Mouse (Mus musculus) heart, adult 2 months (tissue): ENCODE data around the gene Fpr2. TPM values are rescaled to one million over a fixed set of nuclear protein-coding genes. Genes with fewer than 3 reads are reported as not detected.
"Not testable (repeated sequence)": the region's sequence is repeated elsewhere in the genome, so short reads cannot be mapped to it uniquely, and the experiment has no call there.

Experiments used
- DNase-seq, 2 experiments: peaks; one replicate each; pipeline ENCODE4 v3.0.0; 2021
- H3K27ac ChIP-seq: fragments of 200-600 bp; 2 replicates; pipeline ENCODE4 v1.8.1; 2022
- H3K27me3 ChIP-seq: fragments of 200-500 bp; 2 replicates; pipeline ENCODE4 v1.6.1; 2012; ENCODE audit warnings: mild to moderate bottlenecking, low read length, inconsistent platforms, mixed read lengths; ENCODE audit not compliant: control insufficient read depth, insufficient read depth
- H3K36me3 ChIP-seq: fragments of 200-500 bp; 2 replicates; pipeline ENCODE4 v1.6.1; 2012; ENCODE audit warnings: low read length, inconsistent platforms; ENCODE audit not compliant: control insufficient read depth, insufficient read depth
- H3K4me1 ChIP-seq: fragments of 200-500 bp; 2 replicates; pipeline ENCODE4 v1.6.1; 2011; ENCODE audit warnings: low read length; ENCODE audit not compliant: control insufficient read depth, insufficient read depth
- H3K4me3 ChIP-seq: fragments of 200-600 bp; 2 replicates; pipeline ENCODE4 v1.8.1; 2022
- H3K79me2 ChIP-seq: fragments of 200-500 bp; replicated peaks from 2 replicates; pipeline ENCODE4 v1.6.1; 2012; ENCODE audit warnings: mild to moderate bottlenecking, inconsistent platforms, low read length, moderate library complexity, mixed read lengths; ENCODE audit not compliant: control insufficient read depth, insufficient read depth
- H3K9ac ChIP-seq: fragments of 200-500 bp; 2 replicates; pipeline ENCODE4 v1.6.1; 2012; ENCODE audit warnings: low read depth, mild to moderate bottlenecking, control low read depth, inconsistent platforms, low read length, mixed read lengths
- CTCF ChIP-seq: fragments of 200-600 bp; IDR thresholded peaks from 2 replicates; pipeline ENCODE4 v1.8.1; 2022; ENCODE audit warnings: antibody characterized with exemption, mild to moderate bottlenecking, moderate library complexity
- EP300 ChIP-seq: fragments of 200-500 bp; IDR thresholded peaks from 2 replicates; pipeline ENCODE4 v1.6.1; 2011; ENCODE audit warnings: low read depth, low read length, control low read depth; ENCODE audit not compliant: insufficient read depth
- POLR2A ChIP-seq: fragments of 200-500 bp; IDR thresholded peaks from 2 replicates; pipeline ENCODE4 v1.6.1; 2011; ENCODE audit warnings: mild to moderate bottlenecking, low read depth, low read length, control low read depth; ENCODE audit not compliant: insufficient read depth
- WGBS: fragments of 180-500 bp; shearing (Covaris S2); methylation state at CpG from one replicate; pipeline ENCODE4 v1.1.7; 2018; 5-methylcytosine and 5-hydroxymethylcytosine counted together
- intact Hi-C: fragments of 180-260 bp; cut with DNase I; formaldehyde crosslinking; loops from one replicate; pipeline ENCODE4 v1.15.1; 2025
- long read RNA-seq: library from polyadenylated mRNA; stranded (forward); transcript quantifications from one replicate; pipeline ENCODE4 v2.0.0, GENCODE M21; 2021
- polyA plus RNA-seq: library from polyadenylated mRNA; depleted of rRNA; stranded (reverse); fragments of >200 nt; gene quantifications from 2 replicates; pipeline ENCODE4 v1.2.3, GENCODE M21; 2012; rRNA removed
- total RNA-seq, 2 experiments: library from RNA; stranded (reverse); gene quantifications; 2 replicates each; pipeline ENCODE4 v1.2.3; 2021

The Fpr2 gene
- total RNA-seq = under 1 TPM in 1 of 2 experiments, not detected in 1; 0.39 TPM
- polyA plus RNA-seq = 0.29 and 0.49 TPM in 2 replicates
- long read RNA-seq = 0 reads

- Histone ChIP-seq H3K27ac (no peak within 1 kb of the TSS), H3K27me3 (no peaks in the 10 kb centered on the region), H3K79me2 (no peaks in the 10 kb centered on the region), H3K4me1 (no peaks in the 10 kb centered on the region), H3K4me3 (no peak within 1 kb of the TSS), H3K36me3 (no peaks in the 10 kb centered on the region), H3K9ac (no peak within 1 kb of the TSS)
- TF ChIP-seq CTCF (no peak), EP300 (no peak), POLR2A (no peak)
- intact Hi-C loops = no loop called here
- DNase-seq = no peak
- WGBS = 24% methylated on average over 1 of the region's 1 CpGs
These were observed at the start of gene Fpr2, which contains the start of gene Fpr3 for GRCm38 (mm10) chr17:17887774-17888248. Fpr2 (plus strand) TSS chr17:17887824. Fpr3 (plus strand) TSS chr17:17887852.

GRCm38 (mm10) chr17:17837919-17838701 is 49.5 kb upstream of the Fpr2 start:
- Histone ChIP-seq H3K9ac (peak overlapping the region; percentile 64), H3K4me3 (peak overlapping the region; percentile 52), H3K27ac (peak overlapping the region; percentile 90), H3K79me2 (no peaks in the 10 kb centered on the region), H3K36me3 (no peaks in the 10 kb centered on the region; the same call in 1 of the 2 replicates), H3K27me3 (no peaks in the 10 kb centered on the region), H3K4me1 (no peaks in the 10 kb centered on the region; the same call in 1 of the 2 replicates)
- under 1% methylated on average over 43 of the region's 43 CpGs for WGBS
- TF ChIP-seq EP300 (peak; percentile 95; the same call in 1 of the 2 replicates), POLR2A (peak; percentile 85), CTCF (peak; percentile 93)
- intact Hi-C loops = loop anchor here (1.0 to 5.0 kb wide), 4 partner anchors 9 to 216 kb away; no protein-coding TSS in a partner anchor
- peak; percentile 96 to 99 for DNase-seq

GRCm38 (mm10) chr17:17839276-17839675 is 48.3 kb upstream of the Fpr2 start:
- no peak for TF ChIP-seq POLR2A
- TF ChIP-seq CTCF = no peak
- no peak for TF ChIP-seq EP300
- no peaks in the 10 kb centered on the region; the same call in 1 of the 2 replicates for H3K36me3 ChIP-seq
- 97% methylated on average over 2 of the region's 2 CpGs for WGBS
- no peaks in the 10 kb centered on the region; the same call in 1 of the 2 replicates for H3K4me1 ChIP-seq
- no peaks in the 10 kb centered on the region for H3K27me3 ChIP-seq
- H3K27ac ChIP-seq = no peak overlapping the region
- no peak for DNase-seq
- H3K4me3 ChIP-seq = no peak overlapping the region
- H3K9ac ChIP-seq = no peak overlapping the region
- no peaks in the 10 kb centered on the region for H3K79me2 ChIP-seq
- intact Hi-C loops = loop anchor here (5.0 kb wide), 2 partner anchors 72 to 217 kb away; no protein-coding TSS in a partner anchor

GRCm38 (mm10) chr17:17840796-17841195 is 46.8 kb upstream of the Fpr2 start:
- no peaks in the 10 kb centered on the region for H3K79me2 ChIP-seq
- H3K27me3 ChIP-seq = no peaks in the 10 kb centered on the region
- intact Hi-C loops = loop anchor here (5.0 kb wide), 1 partner anchor 57 kb away; no protein-coding TSS in a partner anchor
- H3K36me3 ChIP-seq = no peaks in the 10 kb centered on the region; the same call in 1 of the 2 replicates
- H3K27ac ChIP-seq = no peak overlapping the region
- 94% methylated on average over 7 of the region's 7 CpGs for WGBS
- DNase-seq = no peak
- no peak for TF ChIP-seq EP300
- TF ChIP-seq POLR2A = no peak
- TF ChIP-seq CTCF = no peak
- no peaks in the 10 kb centered on the region; the same call in 1 of the 2 replicates for H3K4me1 ChIP-seq
- no peak overlapping the region for H3K4me3 ChIP-seq
- H3K9ac ChIP-seq = no peak overlapping the region

GRCm38 (mm10) chr17:17843534-17844261 is 43.9 kb upstream of the Fpr2 start:
- Histone ChIP-seq H3K27me3 (no peaks in the 10 kb centered on the region), H3K27ac (no peak overlapping the region)

GRCm38 (mm10) chr17:17844606-17845005 is 43.0 kb upstream of the Fpr2 start:
- H3K4me3 ChIP-seq, H3K79me2 ChIP-seq, H3K4me1 ChIP-seq, H3K36me3 ChIP-seq, DNase-seq, H3K27ac ChIP-seq, H3K9ac ChIP-seq, H3K27me3 ChIP-seq: not testable (repeated sequence)
- intact Hi-C loops = loop anchor here (5.0 kb wide), 1 partner anchor 53 kb away; no protein-coding TSS in a partner anchor
- 47% methylated on average over 3 of the region's 3 CpGs for WGBS

More at GRCm38 (mm10) chr17:17843534-17844261, 43.9 kb upstream of the Fpr2 start:
- WGBS = 67% methylated on average over 27 of the region's 27 CpGs
- Histone ChIP-seq H3K9ac (no peak overlapping the region), H3K79me2 (no peaks in the 10 kb centered on the region), H3K36me3 (no peaks in the 10 kb centered on the region; the same call in 1 of the 2 replicates), H3K4me3 (no peak overlapping the region), H3K4me1 (no peaks in the 10 kb centered on the region)
- intact Hi-C loops = loop anchor here (5.0 kb wide), 1 partner anchor 54 kb away; no protein-coding TSS in a partner anchor
- TF ChIP-seq POLR2A (no peak), EP300 (no peak)
- DNase-seq = no peak
